Mouse (Mus musculus) thymus, adult 2 months (tissue): ENCODE data around the gene Copz1.

ENCODE experiments used
- CTCF ChIP-seq: fragments of 200-500 bp; IDR thresholded peaks from 2 replicates; pipeline ENCODE4 v1.5.1; 2012; ENCODE audit warnings: mild to moderate bottlenecking, control low read depth, low read length, moderate library complexity, borderline replicate concordance; ENCODE audit not compliant: control insufficient read depth, poor library complexity, insufficient read depth; ENCODE audit errors: extremely low read depth
- POLR2A ChIP-seq: fragments of 200-500 bp; IDR thresholded peaks from 2 replicates; pipeline ENCODE4 v1.6.1; 2012; ENCODE audit warnings: mild to moderate bottlenecking, low read length, control low read depth, moderate library complexity; ENCODE audit not compliant: control insufficient read depth, poor library complexity, insufficient read depth; ENCODE audit errors: extremely low read depth

GRCm38 (mm10) chr15:103227572-103227971, 44.9 kb upstream of the Copz1 start:
- TF ChIP-seq CTCF (no peak), POLR2A (no peak)
